Mouse (Mus musculus) heart, postnatal 0 days (tissue): ENCODE measurements around the gene Zfp831.

Experiments used
- CTCF ChIP-seq: IDR thresholded peaks from 2 replicates; pipeline ENCODE4 v1.5.1; 2016; ENCODE audit warnings: antibody characterized with exemption, control low read depth, low read depth
- EP300 ChIP-seq: IDR thresholded peaks from 2 replicates; pipeline ENCODE4 v1.6.1; 2016; ENCODE audit warnings: antibody characterized with exemption, low read depth

DNA sequence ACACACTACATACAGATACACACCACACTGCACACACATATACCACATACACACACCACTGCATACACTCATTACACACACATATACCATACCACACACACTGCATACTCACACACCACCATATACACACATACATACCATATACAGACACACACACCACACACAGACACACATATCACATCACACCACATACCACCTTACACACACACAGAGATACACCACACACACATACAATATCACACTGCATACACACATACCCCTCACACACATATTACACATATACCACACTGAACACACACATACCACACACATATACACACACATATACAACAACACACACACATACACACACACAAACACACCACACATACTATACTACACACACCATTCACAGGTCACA, 72.6 kb downstream of the Zfp831 start:
- TF ChIP-seq CTCF = no peak
- TF ChIP-seq EP300 = no peak
